Mouse (Mus musculus) liver, embryonic 18 days (tissue): ENCODE measurements around the gene Slc4a5. TPM values are rescaled to one million over a fixed set of nuclear protein-coding genes. Genes with fewer than 3 reads are reported as not detected.

Source experiments
- polyA plus RNA-seq: library from polyadenylated mRNA; depleted of rRNA; stranded (reverse); fragments of >200 nt; gene quantifications from 2 replicates; pipeline ENCODE4 v1.2.3, GENCODE M21; 2012; rRNA removed

Slc4a5 gene
- polyA plus RNA-seq, result 0.05 TPM in 2 replicates

GRCm38 (mm10) chr6:83219814-83220213, at the start of gene Slc4a5:
Gene Slc4a5 (plus strand): TSS chr6:83219828.

DNA sequence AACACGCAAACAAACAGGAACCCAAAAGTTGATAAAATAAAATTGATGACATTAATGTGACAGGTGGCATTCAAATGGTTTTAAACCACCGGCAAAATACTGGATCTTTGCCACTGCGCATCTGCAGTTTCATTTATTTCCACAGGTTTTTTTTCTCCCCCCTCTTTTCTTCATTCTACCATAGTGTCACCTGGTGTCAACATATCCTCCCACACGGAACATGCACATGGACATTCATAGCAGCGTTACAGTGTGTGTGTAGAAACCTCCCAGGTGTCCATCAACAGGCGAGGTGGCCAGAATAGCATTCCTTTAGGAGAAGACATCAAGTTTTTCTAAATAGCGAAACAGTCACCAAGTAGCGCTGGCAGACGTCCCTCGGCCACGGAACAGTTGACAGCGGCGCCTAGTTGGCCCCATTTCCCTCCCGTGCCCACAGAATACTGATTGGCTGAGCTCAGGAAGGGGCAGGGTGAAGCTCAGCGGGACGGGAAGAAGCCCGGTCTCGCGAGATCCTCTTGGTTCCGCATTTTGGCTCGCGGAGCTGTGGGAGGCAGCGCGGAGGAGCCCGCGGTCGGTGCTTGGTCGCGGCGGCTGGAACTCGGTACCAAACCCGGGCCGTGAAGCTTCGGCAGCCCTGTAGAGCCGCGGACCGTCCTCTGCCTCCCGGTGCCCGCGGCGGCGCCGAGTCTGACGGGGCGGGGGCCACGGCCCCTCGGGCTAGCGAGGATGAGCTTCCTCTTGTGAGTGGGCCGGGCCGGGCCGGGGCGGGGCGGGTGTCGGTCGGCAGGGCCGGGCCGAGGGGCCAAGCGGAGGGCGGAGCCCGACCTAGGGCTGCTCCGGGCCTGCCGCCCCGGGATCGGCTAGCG, 106.1 kb downstream of the Slc4a5 start, which contains the start of the genes Mthfd2 and Mob1a:
TSS of gene Mthfd2 (minus strand) at position 384 of the 869 bp plus-strand sequence.
TSS of gene Mob1a (plus strand) at position 492 of the 869 bp plus-strand sequence.

DNA sequence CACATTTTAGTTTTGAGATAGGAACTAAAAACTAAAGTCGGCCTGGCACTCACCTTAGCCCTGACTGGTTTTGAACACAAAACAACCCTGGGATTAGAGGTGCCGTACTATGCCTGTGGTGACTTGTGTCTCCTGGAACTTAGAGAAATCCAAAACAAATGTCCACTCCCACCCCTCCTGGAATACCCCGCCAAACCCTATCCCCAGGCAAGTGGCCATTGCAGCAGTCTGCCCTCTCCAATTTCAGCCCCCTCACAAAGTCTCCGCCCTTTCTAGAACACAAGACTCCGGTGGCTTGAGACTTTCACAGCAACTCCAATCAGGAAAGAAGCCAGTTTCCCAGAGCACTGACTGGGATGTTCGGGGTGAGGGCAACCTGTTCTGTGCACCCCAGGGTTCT, 129.2 kb downstream of the Slc4a5 start, which contains the start of gene Bola3:
TSS of gene Bola3 (plus strand) at position 275 of the 400 bp plus-strand sequence.

Other genes starting within 250 kb of the Slc4a5 start
- gene Dok1, start 186.4 kb upstream of the Slc4a5 start, polyA plus RNA-seq, result 8.1 TPM in 2 replicates
- 1.7 and 1.8 TPM in 2 replicates for gene Loxl3, start 185.7 kb upstream of the Slc4a5 start, polyA plus RNA-seq
- gene Aup1, start 165.3 kb upstream of the Slc4a5 start, polyA plus RNA-seq, result 160 and 172 TPM in 2 replicates
- gene Htra2, start 164.6 kb upstream of the Slc4a5 start, polyA plus RNA-seq, result 36.8 and 39.4 TPM in 2 replicates
- 13.9 and 14.9 TPM in 2 replicates for gene Dqx1, start 162.0 kb upstream of the Slc4a5 start, polyA plus RNA-seq
- not detected in 2 replicates for gene Tlx2, start 149.5 kb upstream of the Slc4a5 start, polyA plus RNA-seq
- 14.5 and 15.4 TPM in 2 replicates for gene Pcgf1, start 142.0 kb upstream of the Slc4a5 start, polyA plus RNA-seq
- gene Lbx2, start 133.5 kb upstream of the Slc4a5 start, polyA plus RNA-seq, result 0.29 and 0.47 TPM in 2 replicates
- 0.85 and 1.0 TPM in 2 replicates for gene Ccdc142, start 118.2 kb upstream of the Slc4a5 start, polyA plus RNA-seq
- gene Gm42688, start 118.2 kb upstream of the Slc4a5 start, polyA plus RNA-seq, result 1.5 and 2.0 TPM in 2 replicates
- gene Mrpl53, start 110.8 kb upstream of the Slc4a5 start, polyA plus RNA-seq, result 49.4 and 73.2 TPM in 2 replicates
- gene Mogs, start 104.3 kb upstream of the Slc4a5 start, polyA plus RNA-seq, result 32.2 and 36.3 TPM in 2 replicates
- gene Wbp1, start 98.3 kb upstream of the Slc4a5 start, polyA plus RNA-seq, result 24.7 and 26.2 TPM in 2 replicates
- gene Ino80b, start 94.4 kb upstream of the Slc4a5 start, polyA plus RNA-seq, result 8.5 and 10.0 TPM in 2 replicates
- 19.0 and 22.3 TPM in 2 replicates for gene Rtkn, start 84.4 kb upstream of the Slc4a5 start, polyA plus RNA-seq
- 0.36 and 0.39 TPM in 2 replicates for gene Wdr54, start 63.4 kb upstream of the Slc4a5 start, polyA plus RNA-seq
- 0.02 and 0.04 TPM in 2 replicates for gene 1700003E16Rik, start 63.4 kb upstream of the Slc4a5 start, polyA plus RNA-seq
- gene Dctn1, start 53.9 kb upstream of the Slc4a5 start, polyA plus RNA-seq, result 16.8 and 23.5 TPM in 2 replicates
- 18.5 and 21.5 TPM in 2 replicates for gene Mthfd2, start 106.1 kb downstream of the Slc4a5 start, polyA plus RNA-seq
- gene Mob1a, start 106.2 kb downstream of the Slc4a5 start, polyA plus RNA-seq, result 19.4 and 21.9 TPM in 2 replicates
- gene Bola3, start 129.3 kb downstream of the Slc4a5 start, polyA plus RNA-seq, result 58.3 and 59.1 TPM in 2 replicates
- gene Tet3, start 239.3 kb downstream of the Slc4a5 start, polyA plus RNA-seq, result 2.3 and 3.4 TPM in 2 replicates